Mouse (Mus musculus): Measurements from ENCODE around the gene Fam228a. TPM values are rescaled to one million over a fixed set of nuclear protein-coding genes. Genes with fewer than 3 reads are reported as not detected.

Fam228a gene
- polyA plus RNA-seq, 1 experiment: not detected

DNA sequence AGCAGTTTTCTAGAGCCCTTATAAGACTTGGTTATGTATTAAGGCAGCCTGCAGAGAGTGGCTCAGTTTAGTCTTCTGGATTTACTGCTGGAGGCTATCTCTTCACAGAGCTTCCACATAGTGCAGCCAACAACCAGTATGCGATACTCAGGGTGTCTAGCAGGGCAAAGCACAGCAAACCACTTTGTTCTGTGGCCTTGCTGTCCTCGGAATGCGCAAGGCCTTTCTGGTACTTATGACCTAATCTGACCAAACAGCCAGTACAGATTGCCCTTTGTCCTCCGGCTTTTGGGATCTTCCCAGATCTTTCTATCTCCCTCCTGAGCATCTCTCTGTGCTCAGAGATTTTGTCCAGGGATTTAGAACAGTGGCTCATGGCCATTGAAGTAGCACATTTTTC lies 52.8 kb downstream of the Fam228a start:
- no peak for TF ChIP-seq GATA1 (IDR thresholded peaks at IDR 0.05; ENCODE audit: low read length)

DNA sequence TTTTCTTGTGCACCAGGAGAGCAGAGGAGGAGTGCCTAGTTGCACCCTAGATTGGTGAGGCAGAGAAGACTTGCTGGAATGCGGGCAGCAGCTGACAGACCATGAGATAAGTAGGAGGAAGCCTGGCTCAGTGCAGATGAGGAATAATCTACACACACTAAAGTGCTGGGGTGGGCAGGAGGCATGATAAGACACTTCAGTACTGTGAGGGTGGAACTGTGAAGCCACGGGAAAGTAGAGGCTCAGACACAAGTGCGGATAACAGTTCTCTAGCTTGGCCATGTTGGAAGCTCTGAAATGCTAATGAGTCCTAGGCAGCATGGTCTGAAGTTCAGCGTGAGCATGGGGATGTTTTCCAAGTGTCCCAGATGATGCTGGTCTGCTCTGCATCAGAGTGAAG lies 58.3 kb downstream of the Fam228a start:
- TF ChIP-seq GATA1 (IDR thresholded peaks at IDR 0.05; ENCODE audit: low read length): peak; percentile 95

DNA sequence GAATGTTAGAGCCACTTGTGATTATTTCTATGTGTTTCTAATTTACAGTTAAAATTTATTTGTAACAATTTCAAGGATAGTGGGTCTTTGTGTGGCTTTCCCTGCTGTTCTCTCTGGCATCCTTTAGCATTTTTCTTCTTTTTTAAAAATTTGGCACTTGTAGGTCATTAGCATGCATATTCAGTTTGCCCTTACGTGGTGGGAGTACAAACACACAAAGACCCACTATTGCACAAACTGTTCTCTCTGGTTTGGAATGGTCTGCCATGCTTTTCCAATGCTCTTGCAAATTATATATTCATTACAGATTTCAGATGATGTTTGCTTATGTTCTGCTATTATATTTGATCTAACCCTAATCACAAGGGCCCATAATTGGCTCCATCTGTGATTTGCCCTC lies 61.9 kb downstream of the Fam228a start:
- TF ChIP-seq GATA1 (IDR thresholded peaks at IDR 0.05; ENCODE audit: low read length): no peak

GRCm38 (mm10) chr12:4665675-4666037 lies 72.6 kb downstream of the Fam228a start:
- no peak for TF ChIP-seq GATA1 (IDR thresholded peaks at IDR 0.05; ENCODE audit: low read length)

DNA sequence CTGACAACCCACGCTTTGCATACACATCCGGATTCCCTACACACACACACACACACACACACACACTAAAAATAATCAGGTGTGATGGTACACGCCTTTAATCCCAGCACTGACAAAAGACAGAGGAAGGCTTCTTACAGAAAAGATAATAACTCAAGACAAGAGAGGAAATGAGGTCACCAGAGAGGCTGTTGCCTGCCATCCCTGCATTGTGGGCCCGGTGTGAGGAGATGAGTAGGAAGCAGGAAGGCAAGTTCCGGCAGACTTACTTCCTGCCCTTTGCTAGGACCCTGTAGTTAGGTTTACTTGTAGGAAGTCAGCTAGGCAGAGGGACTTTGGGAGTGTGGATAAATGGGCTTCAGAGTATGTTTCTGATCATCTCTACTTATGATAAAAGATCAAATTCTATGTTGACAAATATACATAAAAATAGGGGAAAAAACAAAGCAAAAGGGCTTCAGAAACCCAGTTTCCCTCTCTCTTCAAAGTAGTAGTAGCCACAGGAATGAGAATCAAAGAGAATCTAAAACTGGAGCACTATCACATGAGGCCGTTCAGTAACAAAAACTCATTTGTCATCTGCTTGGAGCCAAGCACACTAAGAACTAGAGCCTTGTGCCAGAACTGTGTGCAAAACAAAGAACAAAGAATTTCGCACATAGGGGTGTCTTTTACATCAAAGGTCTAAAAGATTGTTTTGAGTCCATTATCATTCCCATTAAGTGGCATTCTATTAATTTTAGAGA lies 73.1 kb downstream of the Fam228a start:
- no peak for TF ChIP-seq GATA1 (IDR thresholded peaks at IDR 0.05; ENCODE audit: low read length)

Other genes with a start within 250 kb of the Fam228a start
- gene Itsn2, start 145.8 kb downstream of the Fam228a start, polyA plus RNA-seq (2012): 9.9 and 10.5 TPM in 2 replicates
- not detected in 2 replicates for gene Gm3625, start 145.5 kb downstream of the Fam228a start, polyA plus RNA-seq (2012)
- gene Pfn4, start 30.6 kb upstream of the Fam228a start, polyA plus RNA-seq (2012): not detected in 2 replicates
- gene Fam228b, start 30.8 kb upstream of the Fam228a start, polyA plus RNA-seq (2012): not detected in 2 replicates
- 4.5 and 8.0 TPM in 2 replicates for gene Sf3b6, start 79.1 kb upstream of the Fam228a start, polyA plus RNA-seq (2012)
- 4.8 and 6.2 TPM in 2 replicates for gene Fkbp1b, start 103.2 kb upstream of the Fam228a start, polyA plus RNA-seq (2012)
- gene Wdcp, start 104.9 kb upstream of the Fam228a start, polyA plus RNA-seq (2012): 0.57 and 3.3 TPM in 2 replicates
- 171 and 223 TPM in 2 replicates for gene Mfsd2b, start 135.9 kb upstream of the Fam228a start, polyA plus RNA-seq (2012)
- gene Ubxn2a, start 169.3 kb upstream of the Fam228a start, polyA plus RNA-seq (2012): 18.4 and 37.7 TPM in 2 replicates
- gene Atad2b, start 178.9 kb upstream of the Fam228a start, polyA plus RNA-seq (2012): 44.9 and 64.8 TPM in 2 replicates

All from G1E-ER4 (cell line).